Mouse (Mus musculus) small intestine, adult 2 months (tissue): ENCODE measurements around the gene Gaa.

Experiments used
- CTCF ChIP-seq: fragments of 200-500 bp; IDR thresholded peaks from 2 replicates; pipeline ENCODE4 v1.5.1; 2012; ENCODE audit warnings: low read depth, mild to moderate bottlenecking, control low read depth, inconsistent platforms, low read length, moderate library complexity, mixed read lengths; ENCODE audit not compliant: insufficient replicate concordance, insufficient read length; ENCODE audit errors: extremely low read depth
- POLR2A ChIP-seq: fragments of 200-500 bp; IDR thresholded peaks from 2 replicates; pipeline ENCODE4 v1.6.1; 2012; ENCODE audit warnings: low read depth, mild to moderate bottlenecking, control low read depth, inconsistent platforms, low read length, moderate library complexity

DNA sequence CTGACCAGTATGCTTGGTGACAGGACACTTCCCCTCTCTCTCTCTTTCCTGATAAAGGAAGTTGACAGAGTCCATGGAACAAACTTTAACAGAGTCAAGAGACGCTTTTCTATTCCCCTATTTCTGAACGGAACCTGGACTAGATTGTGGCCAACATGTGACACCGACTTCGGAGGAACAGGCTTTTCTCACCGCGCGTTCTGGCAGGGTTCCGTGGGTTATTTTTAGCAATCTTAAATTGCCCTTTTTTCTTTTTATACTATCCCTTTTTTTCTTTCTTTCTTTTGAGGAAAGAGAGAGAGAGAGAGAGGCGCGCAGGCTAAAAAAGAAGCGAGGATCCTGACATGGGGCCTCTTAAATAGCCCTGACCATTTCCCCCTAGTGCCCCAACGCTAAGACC is 40.1 kb upstream of the Gaa start:
- TF ChIP-seq POLR2A (no peak), CTCF (no peak)
